Mouse (Mus musculus): Measurements from ENCODE around the gene Degs1. TPM values are rescaled to one million over a fixed set of nuclear protein-coding genes. Genes with fewer than 3 reads are reported as not detected.
A peak's percentile ranks its signal among the peaks of the same experiment; 100 is the strongest.

Gene Degs1
- total and polyA plus RNA-seq, 3 experiments = 54.2 to 124 (median 117) TPM

- no peak for DNase-seq (ENCODE audit: extremely low read depth)
- dilution Hi-C loops (cut with MboI; ENCODE audit: extremely low pct_ligation_motif_present, extremely low pct_unique_long_range_greater_than_20kb, low sequenced_read_pairs) (no loop called here), in situ Hi-C loops (cut with MboI; ENCODE audit: low pct_ligation_motif_present, low pct_unique_long_range_greater_than_20kb, low sequenced_read_pairs) (no loop called here)
- TF ChIP-seq ZMIZ1 (IDR thresholded peaks at IDR 0.05; ENCODE audit: low read depth, low read length) (no peak), ZC3H11A (IDR thresholded peaks at IDR 0.05; ENCODE audit: low read depth, low read length) (no peak), MYC (IDR thresholded peaks at IDR 0.05; ENCODE audit: low read depth, low read length) (0 out of 2 replicates have a peak, but pooled peaks have one; percentile 16), UBTF (IDR thresholded peaks at IDR 0.05; ENCODE audit: low read depth, low read length) (no peak), PAX5 (IDR thresholded peaks at IDR 0.05; ENCODE audit: low read length) (no peak), ETS1 (conservative IDR thresholded peaks at IDR 0.05; ENCODE audit: low read depth, low read length) (no peak), SIN3A (IDR thresholded peaks at IDR 0.05; ENCODE audit: low read length) (peak; percentile 55; the same call in 1 of the 2 replicates), BHLHE40 (IDR thresholded peaks at IDR 0.05; ENCODE audit: low read depth, low read length) (peak; percentile 69), RAD21 (IDR thresholded peaks at IDR 0.05; ENCODE audit: low read depth, low read length) (no peak), MAX (IDR thresholded peaks at IDR 0.05; ENCODE audit: low read length) (0 out of 2 replicates have a peak, but pooled peaks have one; percentile 35), MAFK (IDR thresholded peaks at IDR 0.05; ENCODE audit: insufficient replicate concordance, low read length) (0 out of 2 replicates have a peak, but pooled peaks have one; percentile 9), MXI1 (IDR thresholded peaks at IDR 0.05; ENCODE audit: low read depth, low read length) (peak; percentile 70), MEF2A (IDR thresholded peaks at IDR 0.05; ENCODE audit: borderline replicate concordance, low read depth, low read length) (no peak), E2F4 (IDR thresholded peaks at IDR 0.05; ENCODE audit: insufficient replicate concordance, low read depth, low read length) (no peak), USF2 (conservative IDR thresholded peaks at IDR 0.05; ENCODE audit: low read depth, low read length) (no peak)
- Histone ChIP-seq H3K36me3 (replicated peaks in 1 of 2; ENCODE audit: control insufficient read depth in 1 of 2, insufficient read depth in 1 of 2, low read length in 1 of 2) (peaks cover 34 to 46% of the 10 kb centered on the region in 2 experiments), H3K79me2 (replicated peaks; ENCODE audit: control insufficient read depth, extremely low read depth, insufficient read depth, poor library complexity, severe bottlenecking) (peaks cover 38% of the 10 kb centered on the region), H3K4me2 (ENCODE audit: insufficient read depth, low read depth, poor library complexity, severe bottlenecking) (peak overlapping the region; percentile 94), H3K9me3 (replicated peaks; ENCODE audit: low read length) (no peaks in the 10 kb centered on the region), H3K27me3 (replicated peaks) (no peaks in the 10 kb centered on the region), H3K4me1 (ENCODE audit: control insufficient read depth in 1 of 2, insufficient read depth in 2 of 2) (peaks cover 12 to 27% of the 10 kb centered on the region in 2 experiments), H3K27ac (ENCODE audit: insufficient read depth, low read depth) (no peak overlapping the region), H3K9ac (ENCODE audit: insufficient read depth, low read depth) (peak overlapping the region; percentile 94; the same call in 1 of the 2 replicates), H3K4me3 (replicated peaks in 1 of 3; ENCODE audit: low read depth in 2 of 3, low read length in 2 of 3, poor library complexity in 1 of 3) (peak overlapping the region; percentile 66 to 89 (median 77))
Observed at GRCm38 (mm10) chr1:182280577-182280976, 2.0 kb downstream of the Degs1 start.

- Histone ChIP-seq H3K4me2 (ENCODE audit: insufficient read depth, low read depth, poor library complexity, severe bottlenecking) (peak overlapping the region; percentile 94), H3K27ac (ENCODE audit: insufficient read depth, low read depth) (no peak overlapping the region), H3K4me1 (ENCODE audit: control insufficient read depth in 1 of 2, insufficient read depth in 2 of 2) (peaks cover 12 to 27% of the 10 kb centered on the region in 2 experiments), H3K4me3 (replicated peaks in 1 of 3; ENCODE audit: low read depth in 2 of 3, low read length in 2 of 3, poor library complexity in 1 of 3) (no peak overlapping the region), H3K36me3 (replicated peaks in 1 of 2; ENCODE audit: control insufficient read depth in 1 of 2, insufficient read depth in 1 of 2, low read length in 1 of 2) (peaks cover 39 to 51% of the 10 kb centered on the region in 2 experiments), H3K79me2 (replicated peaks; ENCODE audit: control insufficient read depth, extremely low read depth, insufficient read depth, poor library complexity, severe bottlenecking) (peaks cover 38% of the 10 kb centered on the region), H3K9ac (ENCODE audit: insufficient read depth, low read depth) (no peak overlapping the region), H3K27me3 (replicated peaks) (no peaks in the 10 kb centered on the region), H3K9me3 (replicated peaks; ENCODE audit: low read length) (no peaks in the 10 kb centered on the region)
- dilution Hi-C loops (cut with MboI; ENCODE audit: extremely low pct_ligation_motif_present, extremely low pct_unique_long_range_greater_than_20kb, low sequenced_read_pairs) = no loop called here
- in situ Hi-C loops (cut with MboI; ENCODE audit: low pct_ligation_motif_present, low pct_unique_long_range_greater_than_20kb, low sequenced_read_pairs) = no loop called here
- TF ChIP-seq POLR2A (IDR thresholded peaks at IDR 0.05; ENCODE audit: low read depth, low read length) (no peak), TBP (conservative IDR thresholded peaks at IDR 0.05; ENCODE audit: low read depth, low read length) (no peak), MAFK (IDR thresholded peaks at IDR 0.05; ENCODE audit: insufficient replicate concordance, low read length) (no peak), PAX5 (IDR thresholded peaks at IDR 0.05; ENCODE audit: low read length) (no peak), CTCF (conservative IDR thresholded peaks at IDR 0.05 in 1 of 2, IDR thresholded peaks at IDR 0.05 in 1 of 2; ENCODE audit: low read depth in 2 of 2, low read length in 2 of 2) (no peak), MXI1 (IDR thresholded peaks at IDR 0.05; ENCODE audit: low read depth, low read length) (no peak), ZNF384 (IDR thresholded peaks at IDR 0.05; ENCODE audit: low read depth, low read length) (no peak), SMC3 (IDR thresholded peaks at IDR 0.05; ENCODE audit: low read depth, low read length) (no peak), MAZ (IDR thresholded peaks at IDR 0.05; ENCODE audit: low read depth, low read length) (no peak), UBTF (IDR thresholded peaks at IDR 0.05; ENCODE audit: low read depth, low read length) (no peak), USF1 (IDR thresholded peaks at IDR 0.05; ENCODE audit: low read depth, low read length) (no peak), ZC3H11A (IDR thresholded peaks at IDR 0.05; ENCODE audit: low read depth, low read length) (no peak), BHLHE40 (IDR thresholded peaks at IDR 0.05; ENCODE audit: low read depth, low read length) (no peak), RCOR1 (conservative IDR thresholded peaks at IDR 0.05; ENCODE audit: low read depth, low read length) (no peak), MEF2A (IDR thresholded peaks at IDR 0.05; ENCODE audit: borderline replicate concordance, low read depth, low read length) (no peak), JUN (IDR thresholded peaks at IDR 0.05; ENCODE audit: insufficient read depth, low read depth, low read length) (no peak), SIN3A (IDR thresholded peaks at IDR 0.05; ENCODE audit: low read length) (no peak), USF2 (conservative IDR thresholded peaks at IDR 0.05; ENCODE audit: low read depth, low read length) (no peak), HCFC1 (IDR thresholded peaks at IDR 0.05; ENCODE audit: low read depth, low read length) (no peak), IRF4 (IDR thresholded peaks at IDR 0.05; ENCODE audit: low read depth, low read length) (no peak)
- DNase-seq (ENCODE audit: extremely low read depth) = no peak
Observed at GRCm38 (mm10) chr1:182280046-182280445, 2.6 kb downstream of the Degs1 start.
